Mouse (Mus musculus): Measurements from ENCODE around the gene Ctsd. TPM values are rescaled to one million over a fixed set of nuclear protein-coding genes. Genes with fewer than 3 reads are reported as not detected.

Ctsd gene
- polyA plus RNA-seq, 1 experiment = 921 TPM

- no peak for DNase-seq
- no peak; the same call in 1 of the 2 replicates for TF ChIP-seq POLR2A (IDR thresholded peaks at IDR 0.05; ENCODE audit: borderline replicate concordance, extremely low read depth, low read depth, low read length)
- no peak for TF ChIP-seq CTCF (IDR thresholded peaks at IDR 0.05; ENCODE audit: insufficient read depth, low read length)
- H3K4me3 ChIP-seq (replicated peaks; ENCODE audit: extremely low read depth, low read depth, low read length) = no peak overlapping the region
- no peaks in the 10 kb centered on the region; the same call in 1 of the 2 replicates for H3K4me1 ChIP-seq (ENCODE audit: control insufficient read depth, insufficient read depth, low read length)
- 63% methylated on average over 8 of the region's 8 CpGs for WGBS
Observed at GRCm38 (mm10) chr7:142354661-142355233, 33.1 kb downstream of the Ctsd start.

GRCm38 (mm10) chr7:142353854-142354253 is 34.0 kb downstream of the Ctsd start:
- H3K4me3 ChIP-seq (replicated peaks; ENCODE audit: extremely low read depth, low read depth, low read length) = no peak overlapping the region
- TF ChIP-seq POLR2A (IDR thresholded peaks at IDR 0.05; ENCODE audit: borderline replicate concordance, extremely low read depth, low read depth, low read length) (no peak), CTCF (IDR thresholded peaks at IDR 0.05; ENCODE audit: insufficient read depth, low read length) (no peak)
- no peaks in the 10 kb centered on the region; the same call in 1 of the 2 replicates for H3K4me1 ChIP-seq (ENCODE audit: control insufficient read depth, insufficient read depth, low read length)
- no peak for DNase-seq
- 42% methylated on average over 5 of the region's 5 CpGs for WGBS

- WGBS = 56% methylated on average over 5 of the region's 5 CpGs
- no peak for TF ChIP-seq CTCF (IDR thresholded peaks at IDR 0.05; ENCODE audit: insufficient read depth, low read length)
- no peak for TF ChIP-seq POLR2A (IDR thresholded peaks at IDR 0.05; ENCODE audit: borderline replicate concordance, extremely low read depth, low read depth, low read length)
- Histone ChIP-seq H3K4me3 (replicated peaks; ENCODE audit: extremely low read depth, low read depth, low read length) (no peak overlapping the region), H3K4me1 (ENCODE audit: control insufficient read depth, insufficient read depth, low read length) (no peaks in the 10 kb centered on the region; the same call in 1 of the 2 replicates)
- DNase-seq = no peak
Observed at GRCm38 (mm10) chr7:142351569-142351968, 36.3 kb downstream of the Ctsd start.

- DNase-seq = no peak
- WGBS = 40% methylated on average over 9 of the region's 9 CpGs
- TF ChIP-seq CTCF (IDR thresholded peaks at IDR 0.05; ENCODE audit: insufficient read depth, low read length) = no peak
- no peak for TF ChIP-seq POLR2A (IDR thresholded peaks at IDR 0.05; ENCODE audit: borderline replicate concordance, extremely low read depth, low read depth, low read length)
- Histone ChIP-seq H3K4me1 (ENCODE audit: control insufficient read depth, insufficient read depth, low read length) (peaks cover 2% of the 10 kb centered on the region), H3K4me3 (replicated peaks; ENCODE audit: extremely low read depth, low read depth, low read length) (no peak overlapping the region)
Observed at GRCm38 (mm10) chr7:142349308-142349961, 38.4 kb downstream of the Ctsd start.

GRCm38 (mm10) chr7:142347542-142347941 is 40.3 kb downstream of the Ctsd start:
- H3K4me3 ChIP-seq (replicated peaks; ENCODE audit: extremely low read depth, low read depth, low read length) = no peak overlapping the region
- peaks cover 2% of the 10 kb centered on the region for H3K4me1 ChIP-seq (ENCODE audit: control insufficient read depth, insufficient read depth, low read length)
- TF ChIP-seq POLR2A (IDR thresholded peaks at IDR 0.05; ENCODE audit: borderline replicate concordance, extremely low read depth, low read depth, low read length) (no peak), CTCF (IDR thresholded peaks at IDR 0.05; ENCODE audit: insufficient read depth, low read length) (no peak)
- no peak for DNase-seq
- 67% methylated on average over 4 of the region's 4 CpGs for WGBS

- no peak for TF ChIP-seq POLR2A (IDR thresholded peaks at IDR 0.05; ENCODE audit: borderline replicate concordance, extremely low read depth, low read depth, low read length)
- no peak for TF ChIP-seq CTCF (IDR thresholded peaks at IDR 0.05; ENCODE audit: insufficient read depth, low read length)
- WGBS = 50% methylated on average over 3 of the region's 3 CpGs
- no peak for DNase-seq
- H3K4me3 ChIP-seq (replicated peaks; ENCODE audit: extremely low read depth, low read depth, low read length) = no peak overlapping the region
- peaks cover 2% of the 10 kb centered on the region for H3K4me1 ChIP-seq (ENCODE audit: control insufficient read depth, insufficient read depth, low read length)
Observed at GRCm38 (mm10) chr7:142342247-142342640, 45.6 kb downstream of the Ctsd start.

- H3K4me1 ChIP-seq (ENCODE audit: control insufficient read depth, insufficient read depth, low read length) = peaks cover 2% of the 10 kb centered on the region
- H3K4me3 ChIP-seq (replicated peaks; ENCODE audit: extremely low read depth, low read depth, low read length) = no peak overlapping the region
- TF ChIP-seq CTCF (IDR thresholded peaks at IDR 0.05; ENCODE audit: insufficient read depth, low read length) = no peak
- no peak for TF ChIP-seq POLR2A (IDR thresholded peaks at IDR 0.05; ENCODE audit: borderline replicate concordance, extremely low read depth, low read depth, low read length)
- DNase-seq = no peak
- 54% methylated on average over 10 of the region's 10 CpGs for WGBS
Observed at GRCm38 (mm10) chr7:142341564-142342246, 46.1 kb downstream of the Ctsd start.

- WGBS = 58% methylated on average over 10 of the region's 10 CpGs
- DNase-seq = no peak
- Histone ChIP-seq H3K4me1 (ENCODE audit: control insufficient read depth, insufficient read depth, low read length) (peaks cover under 1% of the 10 kb centered on the region; the same call in 1 of the 2 replicates), H3K4me3 (replicated peaks; ENCODE audit: extremely low read depth, low read depth, low read length) (no peak overlapping the region)
- no peak for TF ChIP-seq CTCF (IDR thresholded peaks at IDR 0.05; ENCODE audit: insufficient read depth, low read length)
- TF ChIP-seq POLR2A (IDR thresholded peaks at IDR 0.05; ENCODE audit: borderline replicate concordance, extremely low read depth, low read depth, low read length) = no peak
Observed at GRCm38 (mm10) chr7:142340269-142340970, 47.4 kb downstream of the Ctsd start.

- no peaks in the 10 kb centered on the region for H3K4me1 ChIP-seq (ENCODE audit: control insufficient read depth, insufficient read depth, low read length)
- no peak for TF ChIP-seq POLR2A (IDR thresholded peaks at IDR 0.05; ENCODE audit: borderline replicate concordance, extremely low read depth, low read depth, low read length)
- no peak for TF ChIP-seq CTCF (IDR thresholded peaks at IDR 0.05; ENCODE audit: insufficient read depth, low read length)
- WGBS = 87% methylated on average over 8 of the region's 8 CpGs
Observed at GRCm38 (mm10) chr7:142335151-142335550, 52.7 kb downstream of the Ctsd start.

More at GRCm38 (mm10) chr7:142335151-142335550, 52.7 kb downstream of the Ctsd start:
- DNase-seq = no peak
- no peak overlapping the region for H3K4me3 ChIP-seq (replicated peaks; ENCODE audit: extremely low read depth, low read depth, low read length)
